Mouse (Mus musculus) MEL (cell line): ENCODE data around the gene Ccndbp1. TPM values are rescaled to one million over a fixed set of nuclear protein-coding genes. Genes with fewer than 3 reads are reported as not detected.

Experiments used
- DNase-seq: peaks from one replicate; pipeline ENCODE4 v3.0.0; 2011; ENCODE audit warnings: low read depth, low spot score
- H3K27ac ChIP-seq: 2 replicates; pipeline ENCODE4 v1.5.1; 2012; ENCODE audit warnings: low read depth, mild to moderate bottlenecking, control low read depth, low read length, moderate library complexity; ENCODE audit not compliant: control insufficient read depth
- H3K27me3 ChIP-seq, 2 experiments: fragments of 150-350 bp in 1 of 2; sonication (generic) in 1 of 2; 2 replicates each; pipeline ENCODE4 v1.6.1; 2012; ENCODE audit warnings: low read length in 2 of 2, mild to moderate bottlenecking in 2 of 2, improper control_type of control experiment in 1 of 2, moderate library complexity in 1 of 2; ENCODE audit not compliant: insufficient read depth in 2 of 2, control insufficient read depth in 1 of 2
- H3K36me3 ChIP-seq, 2 experiments: 2 replicates each; pipeline ENCODE4 v1.6.1; 2012 to 2014; ENCODE audit warnings: low read length in 2 of 2, improper control_type of control experiment in 1 of 2, inconsistent platforms in 1 of 2, mild to moderate bottlenecking in 1 of 2; ENCODE audit not compliant: insufficient read depth in 2 of 2, control insufficient read depth in 1 of 2
- H3K4me1 ChIP-seq, 2 experiments: fragments of 150-350 bp in 1 of 2; sonication (generic) in 1 of 2; 2 replicates each; pipeline ENCODE4 v1.6.1; 2012; ENCODE audit warnings: low read length in 2 of 2, improper control_type of control experiment in 1 of 2, mild to moderate bottlenecking in 1 of 2; ENCODE audit not compliant: insufficient read depth in 2 of 2, control insufficient read depth in 1 of 2
- H3K4me3 ChIP-seq, 2 experiments: fragments of 150-350 bp in 1 of 2; sonication (generic) in 1 of 2; 2 replicates each; pipeline ENCODE4 v1.5.1; 2012; ENCODE audit warnings: low read depth in 2 of 2, low read length in 2 of 2, mild to moderate bottlenecking in 2 of 2, moderate library complexity in 2 of 2, control low read depth in 1 of 2, improper control_type of control experiment in 1 of 2; ENCODE audit not compliant: control insufficient read depth in 1 of 2, insufficient read depth in 1 of 2
- H3K79me2 ChIP-seq: 2 replicates; pipeline ENCODE4 v1.6.1; 2012; ENCODE audit warnings: mild to moderate bottlenecking, low read length, moderate library complexity; ENCODE audit not compliant: control insufficient read depth, poor library complexity, insufficient read depth
- H3K9ac ChIP-seq: 2 replicates; pipeline ENCODE4 v1.6.1; 2012; ENCODE audit warnings: low read depth, mild to moderate bottlenecking, control low read depth, low read length, moderate library complexity; ENCODE audit not compliant: control insufficient read depth, poor library complexity, severe bottlenecking
- H3K9me3 ChIP-seq: fragments of 150-350 bp; sonication (generic); replicated peaks from 2 replicates; pipeline ENCODE4 v1.6.1; 2012; ENCODE audit warnings: mild to moderate bottlenecking, low read length, improper control_type of control experiment, moderate library complexity; ENCODE audit not compliant: insufficient read depth
- BHLHE40 ChIP-seq: IDR thresholded peaks from 2 replicates; pipeline ENCODE4 v1.6.1; 2012; ENCODE audit warnings: low read depth, mild to moderate bottlenecking, inconsistent platforms, low read length, improper control_type of control experiment, borderline replicate concordance
- E2F4 ChIP-seq: IDR thresholded peaks from 2 replicates; pipeline ENCODE4 v1.6.1; 2011; ENCODE audit warnings: low read depth, low read length, improper control_type of control experiment, borderline replicate concordance
- EP300 ChIP-seq, 2 experiments: IDR thresholded peaks; 2 replicates each; pipeline ENCODE4 v1.6.1; 2011; ENCODE audit warnings: improper control_type of control experiment in 2 of 2, low read length in 2 of 2, low read depth in 1 of 2, mild to moderate bottlenecking in 1 of 2
- GATA1 ChIP-seq: IDR thresholded peaks from 2 replicates; pipeline ENCODE4 v1.6.1; 2011; ENCODE audit warnings: low read depth, low read length, improper control_type of control experiment
- KAT2A ChIP-seq: conservative IDR thresholded peaks from 2 replicates; pipeline ENCODE4 v1.6.1; 2012; ENCODE audit warnings: low read depth, low read length, improper control_type of control experiment, inconsistent platforms
- MAX ChIP-seq: IDR thresholded peaks from 2 replicates; pipeline ENCODE4 v1.6.1; 2011; ENCODE audit warnings: low read length, improper control_type of control experiment
- MXI1 ChIP-seq: IDR thresholded peaks from 2 replicates; pipeline ENCODE4 v1.6.1; 2011; ENCODE audit warnings: mild to moderate bottlenecking, low read depth, low read length, improper control_type of control experiment
- NRF1 ChIP-seq: IDR thresholded peaks from 2 replicates; pipeline ENCODE4 v1.6.1; 2014; ENCODE audit warnings: low read depth, mild to moderate bottlenecking, inconsistent platforms, low read length, improper control_type of control experiment, moderate library complexity; ENCODE audit not compliant: poor library complexity, insufficient read depth, severe bottlenecking
- POLR2A ChIP-seq, 2 experiments: IDR thresholded peaks; 2 replicates each; pipeline ENCODE4 v1.6.1; 2011 to 2012; ENCODE audit warnings: low read length in 2 of 2, mild to moderate bottlenecking in 2 of 2, control low read depth in 1 of 2, improper control_type of control experiment in 1 of 2, low read depth in 1 of 2, moderate library complexity in 1 of 2; ENCODE audit not compliant: control insufficient read depth in 1 of 2, insufficient read depth in 1 of 2, poor library complexity in 1 of 2
- POLR2AphosphoS2 ChIP-seq: IDR thresholded peaks from 2 replicates; pipeline ENCODE4 v1.6.1; 2011; ENCODE audit warnings: low read length, improper control_type of control experiment
- SMC3 ChIP-seq: IDR thresholded peaks from 2 replicates; pipeline ENCODE4 v1.6.1; 2011; ENCODE audit warnings: low read depth, low read length, improper control_type of control experiment
- TCF12 ChIP-seq: IDR thresholded peaks from 2 replicates; pipeline ENCODE4 v1.6.1; 2014; ENCODE audit warnings: low read depth, mild to moderate bottlenecking, inconsistent platforms, low read length, improper control_type of control experiment, moderate library complexity
- polyA plus RNA-seq, 2 experiments: library from polyadenylated mRNA; stranded (reverse) in 1 of 2; unstranded in 1 of 2; fragments of >175 nt in 1 of 2; fragments of >200 nt in 1 of 2; gene quantifications; 2 replicates each; pipeline versions ENCODE4 v1.2.1 to v1.2.4; 2012; ENCODE audit warnings: low replicate concordance in 2 of 2, low read depth in 1 of 2; ENCODE audit not compliant: insufficient read length in 2 of 2, insufficient read depth in 1 of 2, missing spikeins in 1 of 2
- total RNA-seq: library from RNA; depleted of rRNA; stranded (reverse); fragments of 300-350 nt; gene quantifications from 2 replicates; pipeline ENCODE4 v1.2.3, GENCODE M21; 2012; rRNA removed

Ccndbp1 gene
- total and polyA plus RNA-seq, 3 experiments = 25.7 to 250 (median 26.1) TPM

- H3K4me3 ChIP-seq = no peak overlapping the region
- peaks cover 0 to 18% of the 10 kb centered on the region in 2 experiments; a peak in 2 of 4 replicates for H3K36me3 ChIP-seq
- no peaks in the 10 kb centered on the region; a peak in 3 of 4 replicates for H3K27me3 ChIP-seq
- no peak overlapping the region for H3K9ac ChIP-seq
- H3K9me3 ChIP-seq = no peaks in the 10 kb centered on the region
- no peak for DNase-seq
- H3K79me2 ChIP-seq = no peaks in the 10 kb centered on the region
- no peak for TF ChIP-seq BHLHE40
- no peak for TF ChIP-seq E2F4
- TF ChIP-seq EP300 (IDR thresholded peaks at IDR 0.05; ENCODE audit: low read depth in 1 of 2, low read length in 2 of 2) = 0 out of 4 replicates have a peak, but pooled peaks have one; percentile 9 to 21
- peak; percentile 18; the same call in 1 of the 2 replicates for TF ChIP-seq GATA1
- no peak for TF ChIP-seq MAX
- no peak for TF ChIP-seq TCF12
- no peak for TF ChIP-seq POLR2A (IDR thresholded peaks at IDR 0.05; ENCODE audit: control insufficient read depth in 1 of 2, insufficient read depth in 1 of 2, low read depth in 1 of 2, low read length in 2 of 2, poor library complexity in 1 of 2)
- no peak for TF ChIP-seq KAT2A
- TF ChIP-seq, all 39 proteins: peak for 2
- peaks cover 20 to 32% of the 10 kb centered on the region in 2 experiments for H3K4me1 ChIP-seq
- H3K27ac ChIP-seq = no peak overlapping the region
Measured at GRCm38 (mm10) chr2:121057997-121058396, 49.8 kb downstream of the Ccndbp1 start.

GRCm38 (mm10) chr2:121061315-121061714 lies 53.1 kb downstream of the Ccndbp1 start:
- peaks cover 0 to 9% of the 10 kb centered on the region in 2 experiments; a peak in 2 of 4 replicates for H3K4me1 ChIP-seq
- H3K27ac ChIP-seq = no peak overlapping the region
- H3K79me2 ChIP-seq = no peaks in the 10 kb centered on the region
- no peaks in the 10 kb centered on the region for H3K9me3 ChIP-seq
- no peak overlapping the region for H3K9ac ChIP-seq
- H3K4me3 ChIP-seq = no peak overlapping the region
- no peak for TF ChIP-seq NRF1
- TF ChIP-seq MXI1 = no peak
- TF ChIP-seq SMC3 = no peak
- TF ChIP-seq POLR2AphosphoS2 = no peak
- DNase-seq = no peak
- peaks cover 2 to 3% of the 10 kb centered on the region in 2 experiments for H3K27me3 ChIP-seq
- H3K36me3 ChIP-seq = 0 out of 4 replicates have a peak, but pooled peaks cover 0 to 2% of the 10 kb centered on the region in 2 experiments

Other genes with a start within 250 kb of the Ccndbp1 start
- 10.8 and 10.9 TPM in 2 replicates for gene Cdan1, start 158.3 kb upstream of the Ccndbp1 start, total RNA-seq
- gene Cdan1, start 158.3 kb upstream of the Ccndbp1 start, polyA plus RNA-seq = 10 to 100 TPM in 1 of 2 experiments, not detected in 1; 27.6 TPM
- gene Ttbk2, start 157.8 kb upstream of the Ccndbp1 start, total RNA-seq = 2.1 and 2.6 TPM in 2 replicates
- gene Ttbk2, start 157.8 kb upstream of the Ccndbp1 start, polyA plus RNA-seq = 1 to 10 TPM in 1 of 2 experiments, not detected in 1; 3.0 TPM
- gene Ubr1, start 37.7 kb upstream of the Ccndbp1 start, total RNA-seq = 11.4 and 12.8 TPM in 2 replicates
- gene Ubr1, start 37.7 kb upstream of the Ccndbp1 start, polyA plus RNA-seq = 10 to 100 TPM in 1 of 2 experiments, not detected in 1; 27.8 TPM
- 1.8 and 2.0 TPM in 2 replicates for gene Tmem62, start 31.4 kb upstream of the Ccndbp1 start, total RNA-seq
- gene Tmem62, start 31.4 kb upstream of the Ccndbp1 start, polyA plus RNA-seq = 1 to 10 TPM in 1 of 2 experiments, not detected in 1; 2.9 TPM
- gene Epb42, start 28.7 kb downstream of the Ccndbp1 start, total RNA-seq = 0.69 and 2.9 TPM in 2 replicates
- 1 to 10 TPM in 1 of 2 experiments, not detected in 1; 2.3 TPM for gene Epb42, start 28.7 kb downstream of the Ccndbp1 start, polyA plus RNA-seq
- gene Tgm5, start 77.4 kb downstream of the Ccndbp1 start, total RNA-seq = not detected in 2 replicates
- gene Tgm5, start 77.4 kb downstream of the Ccndbp1 start, polyA plus RNA-seq = not detected
- gene Tgm7, start 101.4 kb downstream of the Ccndbp1 start, total RNA-seq = not detected in 2 replicates
- gene Tgm7, start 101.4 kb downstream of the Ccndbp1 start, polyA plus RNA-seq = not detected
- 9.3 and 10.8 TPM in 2 replicates for gene Adal, start 132.0 kb downstream of the Ccndbp1 start, total RNA-seq
- gene Adal, start 132.0 kb downstream of the Ccndbp1 start, polyA plus RNA-seq = 100 to 1,000 TPM in 1 of 2 experiments, 10 to 100 TPM in 1; 12.1 to 101 TPM
- gene Lcmt2, start 132.2 kb downstream of the Ccndbp1 start, total RNA-seq = 9.4 and 13.2 TPM in 2 replicates
- gene Lcmt2, start 132.2 kb downstream of the Ccndbp1 start, polyA plus RNA-seq = 10 to 100 TPM in 1 of 2 experiments, not detected in 1; 12.9 TPM
- gene Tubgcp4, start 162.3 kb downstream of the Ccndbp1 start, total RNA-seq = 27.9 and 31.3 TPM in 2 replicates
- 10 to 100 TPM in 1 of 2 experiments, not detected in 1; 38.9 TPM for gene Tubgcp4, start 162.3 kb downstream of the Ccndbp1 start, polyA plus RNA-seq
- 6.5 and 6.7 TPM in 2 replicates for gene Zscan29, start 162.7 kb downstream of the Ccndbp1 start, total RNA-seq
- 100 to 1,000 TPM in 1 of 2 experiments, 10 to 100 TPM in 1; 10.2 to 199 TPM for gene Zscan29, start 162.7 kb downstream of the Ccndbp1 start, polyA plus RNA-seq